ENCODE assay signal across 23 mouse cellular contexts in genomic region chr4:55851027-55851426, GRCm38 (mm10).
DNase-seq lines count a peak whose midpoint lies in the region; ATAC-seq and TF ChIP-seq lines count a peak whose summit lies in the region.
"Had no signal": no experiment of that assay in that cellular context is flagged by ENCODE, and none has a peak within 500 bp of the region (broad histone marks: within the 10 kb centered on the region; RNA-seq: fewer than 3 reads in every experiment).

No protein-coding gene starts in this region.

- H3K9me3 ChIP-seq in lung, postnatal 0 days (ENCODE audit: low read length) = no peaks in the 10 kb centered on the region
- H3K9me3 ChIP-seq: embryonic facial prominence, embryonic 13.5 days; embryonic facial prominence, embryonic 15.5 days; forebrain, embryonic 10.5 days; forebrain, embryonic 12.5 days had no signal

- no peak for TF ChIP-seq POLR2A in lung, adult 2 months (IDR thresholded peaks at IDR 0.05; ENCODE audit: borderline replicate concordance, extremely low read depth, low read depth, low read length)
- TF ChIP-seq POLR2A in small intestine, adult 2 months (IDR thresholded peaks at IDR 0.05; ENCODE audit: low read depth, low read length) = no peak

- H3K27me3 ChIP-seq in lung, postnatal 0 days (replicated peaks; ENCODE audit: insufficient read depth, low read length) = no peaks in the 10 kb centered on the region
- H3K27me3 ChIP-seq in small intestine, adult 2 months (ENCODE audit: control insufficient read depth, insufficient read depth, low read length) = no peaks in the 10 kb centered on the region
- H3K27me3 ChIP-seq: embryonic facial prominence, embryonic 13.5 days; embryonic facial prominence, embryonic 15.5 days; forebrain, embryonic 12.5 days had no signal

- no peak overlapping the region for H3K27ac ChIP-seq in lung, postnatal 0 days (ENCODE audit: low read length)
- H3K27ac ChIP-seq in small intestine, adult 2 months (ENCODE audit: insufficient read depth, low read depth, low read length) = peak overlapping the region; percentile 57
- H3K27ac ChIP-seq: embryonic facial prominence, embryonic 13.5 days; embryonic facial prominence, embryonic 15.5 days; forebrain, embryonic 10.5 days; forebrain, embryonic 12.5 days had no signal

- no peak for TF ChIP-seq CTCF in lung, postnatal 0 days (IDR thresholded peaks at IDR 0.05)
- TF ChIP-seq CTCF in lung, adult 2 months (IDR thresholded peaks at IDR 0.05; ENCODE audit: insufficient read depth, low read length) = no peak
- TF ChIP-seq CTCF in small intestine, adult 2 months (IDR thresholded peaks at IDR 0.05; ENCODE audit: extremely low read depth, insufficient read length, insufficient replicate concordance, low read depth, low read length) = no peak

- no peaks in the 10 kb centered on the region for H3K36me3 ChIP-seq in lung, postnatal 0 days (ENCODE audit: insufficient read depth, low read length)
- no peaks in the 10 kb centered on the region for H3K36me3 ChIP-seq in small intestine, adult 2 months (ENCODE audit: control insufficient read depth, insufficient read depth, low read length)
- H3K36me3 ChIP-seq: embryonic facial prominence, embryonic 13.5 days; embryonic facial prominence, embryonic 15.5 days; forebrain, embryonic 10.5 days; forebrain, embryonic 12.5 days had no signal

- DNase-seq in heart, adult 11 months = peak; percentile 53
- DNase-seq in heart, postnatal 25 days (ENCODE audit: low spot score) = no peak
- no peak for DNase-seq in lung, postnatal 0 days (ENCODE audit: low spot score)
- DNase-seq in lung, adult 2 months = no peak
- peak; percentile 27 for DNase-seq in skeletal muscle tissue, adult 2 months (ENCODE audit: low read depth, low spot score)
- DNase-seq in thymus, postnatal 10 days (ENCODE audit: low spot score in 2 of 2) = no peak
- DNase-seq: adrenal gland, adult 2 months; adrenal gland, postnatal 10 days; adrenal gland, postnatal 25 days; cerebellum, adult 11 months; cerebellum, adult 18-20 months; cerebellum, adult 8-10 months; cerebellum, adult 9-11 months; cerebellum, postnatal 14 days; cerebellum, postnatal 36 days; embryo, embryonic 11 days had no signal

- peak; percentile 40 for ATAC-seq in lung, postnatal 0 days
- ATAC-seq: forebrain, embryonic 14.5 days had no signal

- intact Hi-C loops in heart, postnatal 25 days (cut with DNase I) = no loop called here

- WGBS in lung, postnatal 0 days = 57% methylated on average over 5 of the region's 5 CpGs
- 40% methylated on average over 5 of the region's 5 CpGs for WGBS in lung, adult 2 months
- WGBS in small intestine, adult 2 months = 28% methylated on average over 5 of the region's 5 CpGs

- no peaks in the 10 kb centered on the region for H3K4me1 ChIP-seq in lung, postnatal 0 days (ENCODE audit: insufficient read depth, low read depth, low read length)
- no peaks in the 10 kb centered on the region; the same call in 1 of the 2 replicates for H3K4me1 ChIP-seq in lung, adult 2 months (ENCODE audit: control insufficient read depth, insufficient read depth, low read length)
- peaks cover 13% of the 10 kb centered on the region; the same call in 1 of the 2 replicates for H3K4me1 ChIP-seq in small intestine, adult 2 months (ENCODE audit: control insufficient read depth, insufficient read depth, insufficient read length, low read length)
- H3K4me1 ChIP-seq: embryonic facial prominence, embryonic 13.5 days; embryonic facial prominence, embryonic 15.5 days; forebrain, embryonic 10.5 days; forebrain, embryonic 12.5 days had no signal

- no peak overlapping the region for H3K9ac ChIP-seq in lung, postnatal 0 days (replicated peaks; ENCODE audit: low read depth)
- H3K9ac ChIP-seq: embryonic facial prominence, embryonic 13.5 days; embryonic facial prominence, embryonic 15.5 days; forebrain, embryonic 12.5 days had no signal

- H3K4me2 ChIP-seq in lung, postnatal 0 days (replicated peaks; ENCODE audit: low read depth, low read length) = no peak overlapping the region
- H3K4me2 ChIP-seq: embryonic facial prominence, embryonic 13.5 days; embryonic facial prominence, embryonic 15.5 days; forebrain, embryonic 12.5 days had no signal

- H3K4me3 ChIP-seq in lung, postnatal 0 days (ENCODE audit: low read depth, low read length) = no peak overlapping the region
- no peak overlapping the region for H3K4me3 ChIP-seq in lung, adult 2 months (replicated peaks; ENCODE audit: extremely low read depth, low read depth, low read length)
- no peak overlapping the region for H3K4me3 ChIP-seq in small intestine, adult 2 months (ENCODE audit: low read depth, low read length)
- H3K4me3 ChIP-seq: embryonic facial prominence, embryonic 13.5 days; embryonic facial prominence, embryonic 15.5 days; erythroblast, embryonic 14.5 days; forebrain, embryonic 10.5 days; forebrain, embryonic 12.5 days had no signal

- peak; percentile 75 for TF ChIP-seq EP300 in lung, postnatal 0 days (IDR thresholded peaks at IDR 0.05)

Comparison
In these comparisons a context has a peak if more than half of its experiments do, and no peak if none do; other contexts are left out.
1. DNase-seq: peak in heart, adult 11 months (single experiment) and skeletal muscle tissue, adult 2 months (single experiment); none in heart, postnatal 25 days (single experiment), lung, postnatal 0 days (single experiment), lung, adult 2 months (single experiment) and thymus, postnatal 10 days (0 of 2).